Mouse (Mus musculus) forebrain, embryonic 13.5 days (tissue): Measurements from ENCODE around the gene Sephs2. TPM values are rescaled to one million over a fixed set of nuclear protein-coding genes. Genes with fewer than 3 reads are reported as not detected.

Experiments
- ATAC-seq: fragments of 200-750 bp; cut with Nextera tagmentation; 2 replicates; pipeline ENCODE4 v1.8.0; 2017
- H3K27ac ChIP-seq: fragments of 300-500 bp; sonication (generic); 2 replicates; pipeline ENCODE4 v1.5.1; 2015; ENCODE audit warnings: inconsistent platforms, mild to moderate bottlenecking, moderate library complexity
- H3K27me3 ChIP-seq: fragments of 300-500 bp; sonication (generic); 2 replicates; pipeline ENCODE4 v1.6.1; 2015; ENCODE audit warnings: mild to moderate bottlenecking, inconsistent platforms
- H3K36me3 ChIP-seq: fragments of 300-500 bp; sonication (generic); 2 replicates; pipeline ENCODE4 v1.6.1; 2015; ENCODE audit warnings: mild to moderate bottlenecking, inconsistent platforms; ENCODE audit not compliant: poor library complexity, severe bottlenecking
- H3K4me1 ChIP-seq: fragments of 300-500 bp; sonication (generic); 2 replicates; pipeline ENCODE4 v1.6.1; 2015; ENCODE audit warnings: inconsistent platforms
- H3K4me2 ChIP-seq: fragments of 300-500 bp; sonication (generic); 2 replicates; pipeline ENCODE4 v1.6.1; 2015; ENCODE audit warnings: inconsistent platforms, mild to moderate bottlenecking, moderate library complexity
- H3K4me3 ChIP-seq: fragments of 300-500 bp; sonication (generic); 2 replicates; pipeline ENCODE4 v1.5.1; 2015; ENCODE audit warnings: mild to moderate bottlenecking, inconsistent platforms
- H3K9ac ChIP-seq: fragments of 300-500 bp; sonication (generic); 2 replicates; pipeline ENCODE4 v1.6.1; 2015; ENCODE audit warnings: mild to moderate bottlenecking, inconsistent platforms
- H3K9me3 ChIP-seq: fragments of 300-500 bp; sonication (generic); replicated peaks from 2 replicates; pipeline ENCODE4 v1.6.1; 2016; ENCODE audit warnings: inconsistent platforms
- WGBS: fragments of 180-500 bp; shearing (Covaris S2); methylation state at CpG from one replicate; pipeline ENCODE4 v1.1.7; 2015; 5-methylcytosine and 5-hydroxymethylcytosine counted together
- polyA plus RNA-seq: library from polyadenylated mRNA; unstranded; fragments of >200 nt; fragmentation: Nextera tagmentation; extraction: Ambion mirVana; gene quantifications from 2 replicates; pipeline ENCODE4 v1.2.1, GENCODE M21; 2015

Sephs2 gene
- polyA plus RNA-seq, 1 experiment from 2014 or later = 51.1 TPM

GRCm38 (mm10) chr7:127287940-127288339 is 14.1 kb upstream of the Sephs2 start:
- no peak overlapping the region for H3K27ac ChIP-seq
- H3K4me3 ChIP-seq = no peak overlapping the region
- peaks cover 18% of the 10 kb centered on the region for H3K9me3 ChIP-seq
- no peak for ATAC-seq
- H3K36me3 ChIP-seq = no peaks in the 10 kb centered on the region
- H3K27me3 ChIP-seq = no peaks in the 10 kb centered on the region
- no peaks in the 10 kb centered on the region for H3K4me1 ChIP-seq
- H3K4me2 ChIP-seq = no peak overlapping the region
- H3K9ac ChIP-seq = no peak overlapping the region
- 72% methylated on average over 1 of the region's 1 CpGs for WGBS

GRCm38 (mm10) chr7:127285154-127285553 is 11.3 kb upstream of the Sephs2 start:
- WGBS = 82% methylated on average over 6 of the region's 10 CpGs
- no peak overlapping the region for H3K4me3 ChIP-seq
- H3K27me3 ChIP-seq = no peaks in the 10 kb centered on the region
- no peak overlapping the region for H3K4me2 ChIP-seq
- H3K9me3 ChIP-seq = peaks cover 18% of the 10 kb centered on the region
- no peaks in the 10 kb centered on the region for H3K4me1 ChIP-seq
- H3K36me3 ChIP-seq = no peaks in the 10 kb centered on the region
- no peak overlapping the region for H3K27ac ChIP-seq
- no peak for ATAC-seq
- H3K9ac ChIP-seq = no peak overlapping the region

- Histone ChIP-seq H3K36me3 (no peaks in the 10 kb centered on the region), H3K4me3 (no peak overlapping the region), H3K27ac (no peak overlapping the region), H3K4me1 (no peaks in the 10 kb centered on the region), H3K27me3 (no peaks in the 10 kb centered on the region), H3K4me2 (no peak overlapping the region), H3K9me3 (peaks cover 5% of the 10 kb centered on the region), H3K9ac (no peak overlapping the region)
- WGBS = 92% methylated on average over 2 of the region's 2 CpGs
- no peak for ATAC-seq
Observed at GRCm38 (mm10) chr7:127282190-127282589, 8.3 kb upstream of the Sephs2 start.

- WGBS = 79% methylated on average over 4 of the region's 4 CpGs
- no peak overlapping the region for H3K4me2 ChIP-seq
- no peak overlapping the region for H3K4me3 ChIP-seq
Observed at GRCm38 (mm10) chr7:127281114-127281513, 7.3 kb upstream of the Sephs2 start.

GRCm38 (mm10) chr7:127280092-127280491 is 6.2 kb upstream of the Sephs2 start:
- H3K9ac ChIP-seq = no peak overlapping the region
- no peak for ATAC-seq
- no peaks in the 10 kb centered on the region for H3K27me3 ChIP-seq
- H3K4me3 ChIP-seq = no peak overlapping the region
- H3K4me2 ChIP-seq = no peak overlapping the region
- H3K4me1 ChIP-seq = no peaks in the 10 kb centered on the region
- H3K9me3 ChIP-seq = no peaks in the 10 kb centered on the region
- H3K36me3 ChIP-seq = no peaks in the 10 kb centered on the region
- H3K27ac ChIP-seq = no peak overlapping the region
- WGBS = 81% methylated on average over 3 of the region's 3 CpGs

More at GRCm38 (mm10) chr7:127281114-127281513, 7.3 kb upstream of the Sephs2 start:
- no peaks in the 10 kb centered on the region for H3K27me3 ChIP-seq
- H3K36me3 ChIP-seq = no peaks in the 10 kb centered on the region
- ATAC-seq = no peak
- H3K9ac ChIP-seq = no peak overlapping the region
- H3K4me1 ChIP-seq = no peaks in the 10 kb centered on the region
- H3K9me3 ChIP-seq = no peaks in the 10 kb centered on the region; the same call in 1 of the 2 replicates
- H3K27ac ChIP-seq = no peak overlapping the region

- no peak overlapping the region; the same call in 1 of the 2 replicates for H3K9ac ChIP-seq
- no peak for ATAC-seq
Observed at GRCm38 (mm10) chr7:127278311-127278710, 4.5 kb upstream of the Sephs2 start.

GRCm38 (mm10) chr7:127276519-127276961 is 2.7 kb upstream of the Sephs2 start:
- peaks cover 4% of the 10 kb centered on the region for H3K36me3 ChIP-seq
- peaks cover 20% of the 10 kb centered on the region for H3K4me1 ChIP-seq
- 84% methylated on average over 5 of the region's 5 CpGs for WGBS
- no peaks in the 10 kb centered on the region for H3K9me3 ChIP-seq
- no peaks in the 10 kb centered on the region for H3K27me3 ChIP-seq
- no peak for ATAC-seq
- no peak overlapping the region for H3K4me3 ChIP-seq
- no peak overlapping the region for H3K4me2 ChIP-seq
- no peak overlapping the region for H3K9ac ChIP-seq
- H3K27ac ChIP-seq = no peak overlapping the region

More at GRCm38 (mm10) chr7:127278311-127278710, 4.5 kb upstream of the Sephs2 start:
- no peak overlapping the region for H3K4me2 ChIP-seq
- H3K27me3 ChIP-seq = no peaks in the 10 kb centered on the region
- H3K4me3 ChIP-seq = no peak overlapping the region
- H3K36me3 ChIP-seq = no peaks in the 10 kb centered on the region
- H3K4me1 ChIP-seq = peaks cover 5% of the 10 kb centered on the region; the same call in 1 of the 2 replicates
- 18% methylated on average over 8 of the region's 8 CpGs for WGBS
- no peaks in the 10 kb centered on the region for H3K9me3 ChIP-seq
- no peak overlapping the region for H3K27ac ChIP-seq

GRCm38 (mm10) chr7:127273118-127273923 is 534 bp downstream of the Sephs2 start:
- Histone ChIP-seq H3K27me3 (no peaks in the 10 kb centered on the region), H3K4me1 (peaks cover 25% of the 10 kb centered on the region), H3K4me2 (peak overlapping the region; percentile 92), H3K36me3 (peaks cover 32% of the 10 kb centered on the region), H3K27ac (peak overlapping the region; percentile 70), H3K9me3 (0 out of 2 replicates have a peak, but pooled peaks cover 2% of the 10 kb centered on the region), H3K4me3 (peak overlapping the region; percentile 89), H3K9ac (peak overlapping the region; percentile 93)
- ATAC-seq = peak; percentile 71
- 19% methylated on average over 42 of the region's 50 CpGs for WGBS

GRCm38 (mm10) chr7:127272566-127272965 is 1.3 kb downstream of the Sephs2 start:
- peaks cover 33% of the 10 kb centered on the region for H3K36me3 ChIP-seq
- peaks cover 25% of the 10 kb centered on the region for H3K4me1 ChIP-seq
- H3K4me2 ChIP-seq = peak overlapping the region; percentile 92
- WGBS = 95% methylated on average over 15 of the region's 15 CpGs
- H3K9me3 ChIP-seq = 0 out of 2 replicates have a peak, but pooled peaks cover 2% of the 10 kb centered on the region
- H3K9ac ChIP-seq = no peak overlapping the region
- peak overlapping the region; percentile 89; the same call in 1 of the 2 replicates for H3K4me3 ChIP-seq
- H3K27ac ChIP-seq = no peak overlapping the region
- H3K27me3 ChIP-seq = no peaks in the 10 kb centered on the region
- no peak for ATAC-seq

- no peak overlapping the region for H3K4me3 ChIP-seq
- ATAC-seq = no peak
- H3K36me3 ChIP-seq = peaks cover 33% of the 10 kb centered on the region
- no peaks in the 10 kb centered on the region for H3K27me3 ChIP-seq
- H3K9ac ChIP-seq = no peak overlapping the region
- no peak overlapping the region for H3K27ac ChIP-seq
- no peak overlapping the region for H3K4me2 ChIP-seq
- peaks cover 25% of the 10 kb centered on the region for H3K4me1 ChIP-seq
- 0 out of 2 replicates have a peak, but pooled peaks cover 2% of the 10 kb centered on the region for H3K9me3 ChIP-seq
- 98% methylated on average over 4 of the region's 4 CpGs for WGBS
Observed at GRCm38 (mm10) chr7:127271093-127271492, 2.8 kb downstream of the Sephs2 start.

- no peak for ATAC-seq
- Histone ChIP-seq H3K27ac (no peak overlapping the region), H3K4me3 (no peak overlapping the region), H3K36me3 (peaks cover 33% of the 10 kb centered on the region), H3K27me3 (no peaks in the 10 kb centered on the region), H3K9ac (no peak overlapping the region), H3K4me2 (no peak overlapping the region), H3K4me1 (peaks cover 25% of the 10 kb centered on the region), H3K9me3 (0 out of 2 replicates have a peak, but pooled peaks cover 2% of the 10 kb centered on the region)
- WGBS = 89% methylated on average over 5 of the region's 5 CpGs
Observed at GRCm38 (mm10) chr7:127270666-127271065, 3.2 kb downstream of the Sephs2 start.

GRCm38 (mm10) chr7:127270256-127270655 is 3.6 kb downstream of the Sephs2 start:
- Histone ChIP-seq H3K9ac (no peak overlapping the region), H3K4me3 (no peak overlapping the region), H3K27me3 (no peaks in the 10 kb centered on the region), H3K9me3 (0 out of 2 replicates have a peak, but pooled peaks cover 2% of the 10 kb centered on the region), H3K36me3 (peaks cover 33% of the 10 kb centered on the region), H3K4me1 (peaks cover 25% of the 10 kb centered on the region), H3K4me2 (no peak overlapping the region), H3K27ac (no peak overlapping the region)
- no peak for ATAC-seq
- 93% methylated on average over 2 of the region's 2 CpGs for WGBS
